Mouse (Mus musculus): ENCODE results near the gene Pias1. TPM values are rescaled to one million over a fixed set of nuclear protein-coding genes. Genes with fewer than 3 reads are reported as not detected.

The Pias1 gene
- polyA plus RNA-seq, 1 experiment from 2014 or later: 53.8 TPM

- H3K4me3 ChIP-seq (replicated peaks; ENCODE audit: low read length): no peak overlapping the region
- no peaks in the 10 kb centered on the region for H3K9me3 ChIP-seq (replicated peaks; ENCODE audit: control insufficient read depth, low read length)
- H3K4me1 ChIP-seq (ENCODE audit: control insufficient read depth, insufficient read depth, low read length): peaks cover 3% of the 10 kb centered on the region; the same call in 1 of the 2 replicates
- H3K27ac ChIP-seq (ENCODE audit: low read length): no peak overlapping the region
- H3K27me3 ChIP-seq (ENCODE audit: control insufficient read depth, insufficient read depth, low read length): no peaks in the 10 kb centered on the region
- no peak overlapping the region for H3K4me2 ChIP-seq (ENCODE audit: low read depth, low read length)
- H3K36me3 ChIP-seq (ENCODE audit: control insufficient read depth, insufficient read depth, low read length): no peaks in the 10 kb centered on the region
- H3K9ac ChIP-seq (ENCODE audit: low read length): no peak overlapping the region
- no peak for ATAC-seq (ENCODE audit: insufficient read depth, low FRiP score)
- WGBS: 96% methylated on average over 3 of the region's 3 CpGs
These were observed 21.7 kb downstream of the Pias1 start for GRCm38 (mm10) chr9:62966018-62966417.

- Histone ChIP-seq H3K27me3 (ENCODE audit: control insufficient read depth, insufficient read depth, low read length) (no peaks in the 10 kb centered on the region), H3K4me2 (ENCODE audit: low read depth, low read length) (no peak overlapping the region), H3K36me3 (ENCODE audit: control insufficient read depth, insufficient read depth, low read length) (peaks cover 10% of the 10 kb centered on the region), H3K4me1 (ENCODE audit: control insufficient read depth, insufficient read depth, low read length) (peaks cover 8% of the 10 kb centered on the region; the same call in 1 of the 2 replicates), H3K9me3 (replicated peaks; ENCODE audit: control insufficient read depth, low read length) (no peaks in the 10 kb centered on the region), H3K4me3 (replicated peaks; ENCODE audit: low read length) (no peak overlapping the region), H3K9ac (ENCODE audit: low read length) (no peak overlapping the region), H3K27ac (ENCODE audit: low read length) (no peak overlapping the region)
- ATAC-seq (ENCODE audit: insufficient read depth, low FRiP score): no peak
These were observed 35.0 kb downstream of the Pias1 start for GRCm38 (mm10) chr9:62952713-62953112.

- Histone ChIP-seq H3K36me3 (ENCODE audit: control insufficient read depth, insufficient read depth, low read length) (no peaks in the 10 kb centered on the region), H3K4me2 (ENCODE audit: low read depth, low read length) (no peak overlapping the region), H3K4me3 (replicated peaks; ENCODE audit: low read length) (no peak overlapping the region), H3K27ac (ENCODE audit: low read length) (no peak overlapping the region), H3K27me3 (ENCODE audit: control insufficient read depth, insufficient read depth, low read length) (no peaks in the 10 kb centered on the region), H3K4me1 (ENCODE audit: control insufficient read depth, insufficient read depth, low read length) (peaks cover 10% of the 10 kb centered on the region; the same call in 1 of the 2 replicates), H3K9me3 (replicated peaks; ENCODE audit: control insufficient read depth, low read length) (no peaks in the 10 kb centered on the region), H3K9ac (ENCODE audit: low read length) (no peak overlapping the region)
- WGBS: 88% methylated on average over 6 of the region's 6 CpGs
- no peak for ATAC-seq (ENCODE audit: insufficient read depth, low FRiP score)
These were observed 42.4 kb downstream of the Pias1 start for GRCm38 (mm10) chr9:62945346-62945745.

- no peak for ATAC-seq (ENCODE audit: insufficient read depth, low FRiP score)
- no peaks in the 10 kb centered on the region for H3K36me3 ChIP-seq (ENCODE audit: control insufficient read depth, insufficient read depth, low read length)
- no peaks in the 10 kb centered on the region for H3K27me3 ChIP-seq (ENCODE audit: control insufficient read depth, insufficient read depth, low read length)
- H3K9me3 ChIP-seq (replicated peaks; ENCODE audit: control insufficient read depth, low read length): no peaks in the 10 kb centered on the region
- peaks cover 10% of the 10 kb centered on the region; the same call in 1 of the 2 replicates for H3K4me1 ChIP-seq (ENCODE audit: control insufficient read depth, insufficient read depth, low read length)
- WGBS: 96% methylated on average over 1 of the region's 1 CpGs
- H3K9ac ChIP-seq (ENCODE audit: low read length): no peak overlapping the region
- no peak overlapping the region for H3K4me2 ChIP-seq (ENCODE audit: low read depth, low read length)
- no peak overlapping the region for H3K27ac ChIP-seq (ENCODE audit: low read length)
- H3K4me3 ChIP-seq (replicated peaks; ENCODE audit: low read length): no peak overlapping the region
These were observed 43.7 kb downstream of the Pias1 start for GRCm38 (mm10) chr9:62944063-62944462.

- no peak for ATAC-seq (ENCODE audit: insufficient read depth, low FRiP score)
- Histone ChIP-seq H3K9ac (ENCODE audit: low read length) (no peak overlapping the region), H3K9me3 (replicated peaks; ENCODE audit: control insufficient read depth, low read length) (no peaks in the 10 kb centered on the region), H3K4me1 (ENCODE audit: control insufficient read depth, insufficient read depth, low read length) (peaks cover 8% of the 10 kb centered on the region; the same call in 1 of the 2 replicates), H3K4me2 (ENCODE audit: low read depth, low read length) (no peak overlapping the region), H3K36me3 (ENCODE audit: control insufficient read depth, insufficient read depth, low read length) (no peaks in the 10 kb centered on the region), H3K27me3 (ENCODE audit: control insufficient read depth, insufficient read depth, low read length) (no peaks in the 10 kb centered on the region), H3K27ac (ENCODE audit: low read length) (no peak overlapping the region), H3K4me3 (replicated peaks; ENCODE audit: low read length) (no peak overlapping the region)
- WGBS: 91% methylated on average over 3 of the region's 3 CpGs
These were observed 46.8 kb downstream of the Pias1 start for GRCm38 (mm10) chr9:62940966-62941365.

- no peak overlapping the region for H3K9ac ChIP-seq (ENCODE audit: low read length)
These were observed 51.9 kb downstream of the Pias1 start for GRCm38 (mm10) chr9:62935854-62936253.

GRCm38 (mm10) chr9:62934700-62935400, 52.9 kb downstream of the Pias1 start:
- 46% methylated on average over 2 of the region's 2 CpGs for WGBS
- no peaks in the 10 kb centered on the region for H3K36me3 ChIP-seq (ENCODE audit: control insufficient read depth, insufficient read depth, low read length)
- H3K4me1 ChIP-seq (ENCODE audit: control insufficient read depth, insufficient read depth, low read length): peaks cover 6% of the 10 kb centered on the region; the same call in 1 of the 2 replicates
- no peak overlapping the region for H3K4me3 ChIP-seq (replicated peaks; ENCODE audit: low read length)
- ATAC-seq (ENCODE audit: insufficient read depth, low FRiP score): no peak
- no peaks in the 10 kb centered on the region for H3K9me3 ChIP-seq (replicated peaks; ENCODE audit: control insufficient read depth, low read length)
- no peak overlapping the region for H3K9ac ChIP-seq (ENCODE audit: low read length)
- no peak overlapping the region for H3K27ac ChIP-seq (ENCODE audit: low read length)
- H3K4me2 ChIP-seq (ENCODE audit: low read depth, low read length): no peak overlapping the region
- H3K27me3 ChIP-seq (ENCODE audit: control insufficient read depth, insufficient read depth, low read length): no peaks in the 10 kb centered on the region

More at GRCm38 (mm10) chr9:62935854-62936253, 51.9 kb downstream of the Pias1 start:
- Histone ChIP-seq H3K4me2 (ENCODE audit: low read depth, low read length) (no peak overlapping the region), H3K9me3 (replicated peaks; ENCODE audit: control insufficient read depth, low read length) (no peaks in the 10 kb centered on the region), H3K4me3 (replicated peaks; ENCODE audit: low read length) (no peak overlapping the region), H3K4me1 (ENCODE audit: control insufficient read depth, insufficient read depth, low read length) (peaks cover 6% of the 10 kb centered on the region; the same call in 1 of the 2 replicates), H3K36me3 (ENCODE audit: control insufficient read depth, insufficient read depth, low read length) (no peaks in the 10 kb centered on the region), H3K27ac (ENCODE audit: low read length) (no peak overlapping the region), H3K27me3 (ENCODE audit: control insufficient read depth, insufficient read depth, low read length) (no peaks in the 10 kb centered on the region)
- no peak for ATAC-seq (ENCODE audit: insufficient read depth, low FRiP score)
- 63% methylated on average over 5 of the region's 5 CpGs for WGBS

GRCm38 (mm10) chr9:62932575-62933339, 55.0 kb downstream of the Pias1 start:
- Histone ChIP-seq H3K4me3 (replicated peaks; ENCODE audit: low read length) (no peak overlapping the region), H3K27me3 (ENCODE audit: control insufficient read depth, insufficient read depth, low read length) (no peaks in the 10 kb centered on the region), H3K9ac (ENCODE audit: low read length) (no peak overlapping the region), H3K27ac (ENCODE audit: low read length) (no peak overlapping the region), H3K4me1 (ENCODE audit: control insufficient read depth, insufficient read depth, low read length) (0 out of 2 replicates have a peak, but pooled peaks cover 3% of the 10 kb centered on the region), H3K9me3 (replicated peaks; ENCODE audit: control insufficient read depth, low read length) (no peaks in the 10 kb centered on the region), H3K36me3 (ENCODE audit: control insufficient read depth, insufficient read depth, low read length) (no peaks in the 10 kb centered on the region), H3K4me2 (ENCODE audit: low read depth, low read length) (no peak overlapping the region)
- ATAC-seq (ENCODE audit: insufficient read depth, low FRiP score): no peak
- WGBS: 49% methylated on average over 4 of the region's 4 CpGs

- 75% methylated on average over 2 of the region's 2 CpGs for WGBS
- Histone ChIP-seq H3K4me2 (ENCODE audit: low read depth, low read length) (no peak overlapping the region), H3K4me3 (replicated peaks; ENCODE audit: low read length) (no peak overlapping the region), H3K27me3 (ENCODE audit: control insufficient read depth, insufficient read depth, low read length) (no peaks in the 10 kb centered on the region), H3K9ac (ENCODE audit: low read length) (no peak overlapping the region), H3K36me3 (ENCODE audit: control insufficient read depth, insufficient read depth, low read length) (no peaks in the 10 kb centered on the region), H3K4me1 (ENCODE audit: control insufficient read depth, insufficient read depth, low read length) (no peaks in the 10 kb centered on the region), H3K9me3 (replicated peaks; ENCODE audit: control insufficient read depth, low read length) (no peaks in the 10 kb centered on the region), H3K27ac (ENCODE audit: low read length) (no peak overlapping the region)
- no peak for ATAC-seq (ENCODE audit: insufficient read depth, low FRiP score)
These were observed 62.7 kb downstream of the Pias1 start for GRCm38 (mm10) chr9:62924886-62925610.

All from stomach, embryonic 16.5 days (tissue).